Mouse (Mus musculus) limb, embryonic 11.5 days (tissue): ENCODE results near the gene Cldn34c1. TPM values are rescaled to one million over a fixed set of nuclear protein-coding genes. Genes with fewer than 3 reads are reported as not detected.
"Not testable (repeated sequence)": the region's sequence is repeated elsewhere in the genome, so short reads cannot be mapped to it uniquely, and the experiment has no call there.

ENCODE experiments used
- ATAC-seq: fragments of 200-750 bp; cut with Nextera tagmentation; 2 replicates; pipeline ENCODE4 v1.8.0; 2017; ENCODE audit warnings: low read depth; ENCODE audit not compliant: insufficient number of reproducible peaks, low FRiP score, low TSS enrichment
- DNase-seq: peaks from one replicate; pipeline ENCODE4 v3.0.0-alpha.2; 2015; ENCODE audit warnings: low spot score
- H3K27ac ChIP-seq: fragments of 300-500 bp; sonication (generic); replicated peaks from 2 replicates; pipeline ENCODE4 v1.5.1; 2014; ENCODE audit warnings: low read depth, mild to moderate bottlenecking, low read length
- H3K27me3 ChIP-seq: fragments of 300-500 bp; sonication (generic); 2 replicates; pipeline ENCODE4 v1.6.1; 2014; ENCODE audit warnings: mild to moderate bottlenecking, low read length, mixed read lengths; ENCODE audit not compliant: control insufficient read depth, insufficient read depth
- H3K36me3 ChIP-seq: fragments of 300-500 bp; sonication (generic); 2 replicates; pipeline ENCODE4 v1.6.1; 2014; ENCODE audit warnings: mild to moderate bottlenecking, low read length, moderate library complexity, mixed read lengths; ENCODE audit not compliant: control insufficient read depth, insufficient read depth
- H3K4me1 ChIP-seq: fragments of 300-500 bp; sonication (generic); 2 replicates; pipeline ENCODE4 v1.6.1; 2014; ENCODE audit warnings: low read length, mixed read lengths; ENCODE audit not compliant: control insufficient read depth, insufficient read depth
- H3K4me2 ChIP-seq: fragments of 300-500 bp; sonication (generic); 2 replicates; pipeline ENCODE4 v1.6.1; 2014; ENCODE audit warnings: low read depth, mild to moderate bottlenecking, moderate library complexity; ENCODE audit not compliant: severe bottlenecking
- H3K4me3 ChIP-seq: fragments of 300-500 bp; sonication (generic); 2 replicates; pipeline ENCODE4 v1.5.1; 2014; ENCODE audit warnings: low read depth, low read length
- H3K9ac ChIP-seq: fragments of 300-500 bp; sonication (generic); 2 replicates; pipeline ENCODE4 v1.6.1; 2014; ENCODE audit warnings: mild to moderate bottlenecking, low read length
- H3K9me3 ChIP-seq: fragments of 300-500 bp; sonication (generic); 2 replicates; pipeline ENCODE4 v1.6.1; 2016; ENCODE audit warnings: low read length; ENCODE audit not compliant: control insufficient read depth
- whole genome bisulfite sequencing: fragments of 180-500 bp; shearing (Covaris S2); extraction: QIAGEN DNeasy Blood & Tissue Kit; methylation state at CpG from one replicate; pipeline ENCODE4 v1.1.7; 2014; 5-methylcytosine and 5-hydroxymethylcytosine counted together
- polyA plus RNA-seq: library from polyadenylated mRNA; unstranded; fragments of >200 nt; fragmentation: Nextera tagmentation; extraction: Ambion mirVana; gene quantifications from 2 replicates; pipeline ENCODE4 v1.2.1, GENCODE M21; 2014

Cldn34c1 gene
- 14.3 and 18.7 TPM in 2 replicates for polyA plus RNA-seq

DNA sequence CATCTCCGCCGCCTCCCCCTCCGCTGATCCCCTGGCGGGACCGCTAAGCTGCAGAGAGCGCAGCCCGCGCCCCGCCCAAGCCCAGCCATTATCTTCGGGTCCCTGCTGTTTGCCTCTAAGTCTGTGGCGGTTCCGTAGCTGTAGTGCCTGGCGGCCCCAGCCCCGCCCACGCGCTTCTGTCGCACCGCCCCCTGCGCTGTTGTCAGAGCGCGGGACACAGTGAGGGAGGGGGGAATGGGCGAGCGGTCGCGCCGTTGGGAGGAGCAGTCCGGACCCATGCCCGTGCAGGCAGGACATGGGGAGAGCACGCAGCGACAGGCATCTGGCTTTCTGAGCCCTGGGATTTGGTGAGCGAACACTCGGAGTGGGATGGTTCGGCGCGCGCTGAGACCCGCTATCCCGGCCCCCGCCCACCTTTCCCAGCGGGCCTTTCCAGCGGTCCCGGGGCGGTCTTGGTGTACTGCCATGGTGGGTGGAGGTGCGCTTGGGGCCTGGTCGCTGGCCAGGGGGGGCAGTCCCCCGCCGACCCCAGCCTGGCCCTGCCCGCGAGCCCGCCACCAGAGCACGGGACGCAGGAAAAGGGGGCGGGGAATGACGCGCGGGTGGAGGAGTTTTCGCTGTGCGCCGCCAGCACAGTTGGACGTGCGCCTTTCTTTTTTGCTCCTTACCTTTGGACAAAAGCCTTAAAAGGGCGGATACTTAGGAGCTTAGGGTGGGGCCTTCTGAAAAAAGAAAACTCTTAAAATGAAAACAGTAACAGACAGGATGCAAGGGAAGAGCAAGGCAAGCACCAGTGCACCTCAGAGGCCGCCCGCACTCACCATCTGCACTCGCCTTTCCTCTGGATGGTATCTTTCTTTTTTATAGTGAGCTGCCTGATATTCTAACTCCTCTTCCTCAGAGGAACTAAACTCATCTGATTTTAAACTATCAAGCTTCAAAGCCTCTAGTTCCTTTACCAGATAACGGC is at the start of gene Cldn34c1:
Gene Cldn34c1, plus strand, starts transcription at position 205 of the 970 bp plus-strand sequence.
- Histone ChIP-seq H3K27ac (peak within 1 kb of the TSS; percentile 85), H3K36me3 (no peaks in the 10 kb centered on the region), H3K4me2 (peak within 1 kb of the TSS; percentile 35), H3K4me1 (no peaks in the 10 kb centered on the region), H3K9ac (peak within 1 kb of the TSS; percentile 58), H3K27me3 (no peaks in the 10 kb centered on the region), H3K9me3 (no peaks in the 10 kb centered on the region), H3K4me3 (peak within 1 kb of the TSS; percentile 40)
- peak; percentile 84 for DNase-seq
- WGBS, result 6% methylated on average over 47 of the region's 66 CpGs
- peak; percentile 99 for ATAC-seq

DNA sequence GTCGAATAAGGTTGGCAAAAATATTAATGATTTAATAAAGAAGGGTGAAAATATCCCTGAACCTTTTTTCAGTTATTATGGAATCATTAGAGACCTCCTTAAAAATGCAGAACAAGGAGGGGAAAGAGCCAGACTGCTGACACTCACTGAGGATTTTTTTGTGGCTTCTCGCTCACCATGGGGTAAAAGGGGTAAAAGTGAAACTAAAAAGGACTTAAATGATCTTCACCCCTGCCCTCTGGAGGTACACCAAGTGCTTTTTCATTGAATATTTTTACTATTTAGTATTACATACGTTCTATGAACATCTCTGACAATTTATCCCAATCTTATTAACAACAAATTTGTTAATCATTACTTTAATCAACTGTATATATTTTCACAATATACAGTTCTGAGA is 15.9 kb upstream of the Cldn34c1 start:
- no peak overlapping the region for H3K4me3 ChIP-seq
- H3K9ac ChIP-seq, result no peak overlapping the region
- ATAC-seq (no peak), DNase-seq (no peak)
- no peaks in the 10 kb centered on the region for H3K36me3 ChIP-seq
- H3K27me3 ChIP-seq, result no peaks in the 10 kb centered on the region
- no peak overlapping the region for H3K27ac ChIP-seq
- WGBS, result 88% methylated on average over 3 of the region's 3 CpGs
- H3K9me3 ChIP-seq, result no peaks in the 10 kb centered on the region
- H3K4me2 ChIP-seq, result no peak overlapping the region
- H3K4me1 ChIP-seq, result no peaks in the 10 kb centered on the region

DNA sequence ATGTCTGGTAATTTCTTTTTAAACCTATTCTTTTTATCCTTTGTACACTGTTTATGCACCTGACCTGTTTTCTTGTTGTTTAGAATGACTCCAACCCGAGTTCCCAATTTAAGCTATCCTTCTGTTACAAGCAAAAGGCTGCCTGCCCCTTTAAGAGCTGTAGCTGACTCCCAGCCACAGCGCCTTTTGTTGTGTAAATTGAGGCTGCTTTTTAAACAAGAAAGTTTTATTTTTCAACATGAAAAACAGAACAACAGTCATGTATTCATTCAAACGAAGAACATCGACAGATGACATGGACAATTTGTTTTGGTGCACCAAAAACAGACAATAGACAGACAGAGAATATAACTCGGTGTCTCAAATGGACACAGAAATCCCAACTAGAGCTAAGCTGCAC is 489 bp upstream of the Cldn34c1 start:
- peak overlapping the region; percentile 40 for H3K4me3 ChIP-seq
- not testable (repeated sequence) for DNase-seq, H3K4me1 ChIP-seq, H3K27me3 ChIP-seq, H3K4me2 ChIP-seq, H3K9me3 ChIP-seq, ATAC-seq, H3K36me3 ChIP-seq
- H3K27ac ChIP-seq, result peak overlapping the region; percentile 85
- peak overlapping the region; percentile 58 for H3K9ac ChIP-seq
- WGBS, result 17% methylated on average over 5 of the region's 5 CpGs

DNA sequence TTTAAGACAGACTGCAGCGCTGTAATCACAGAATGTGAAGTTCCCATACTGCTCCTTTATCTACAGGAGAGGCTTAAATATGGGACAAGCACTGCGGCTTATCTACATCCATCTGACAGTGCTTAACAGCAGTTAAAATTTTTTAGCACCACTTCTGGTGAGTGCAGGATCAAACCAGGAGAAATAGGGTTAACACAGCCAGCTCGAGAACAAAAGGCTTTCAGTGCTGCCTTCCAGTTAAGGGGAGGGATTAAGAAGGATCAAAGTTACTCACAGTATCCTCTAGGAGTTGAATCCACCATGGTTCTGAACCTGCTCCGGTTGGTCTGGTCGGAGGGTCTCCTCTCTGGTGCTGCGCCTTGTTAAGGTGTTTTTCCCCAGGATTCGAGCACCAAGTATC is 1.4 kb downstream of the Cldn34c1 start:
- peak overlapping the region; percentile 35 for H3K4me2 ChIP-seq
- not testable (repeated sequence) for H3K36me3 ChIP-seq, H3K9ac ChIP-seq, H3K27me3 ChIP-seq, H3K4me1 ChIP-seq, H3K9me3 ChIP-seq, ATAC-seq, H3K27ac ChIP-seq
- DNase-seq, result peak; percentile 25
- H3K4me3 ChIP-seq, result peak overlapping the region; percentile 40
- 12% methylated on average over 7 of the region's 7 CpGs for WGBS

GRCm38 (mm10) chrX:123222381-123222780 is 119.1 kb downstream of the Cldn34c1 start, which contains the start of gene Srsx:
Gene Srsx (minus strand): TSS chrX:123222481.
- not testable (repeated sequence) for H3K27ac ChIP-seq, H3K27me3 ChIP-seq, H3K4me2 ChIP-seq, H3K9me3 ChIP-seq, ATAC-seq, DNase-seq, H3K36me3 ChIP-seq, H3K4me3 ChIP-seq, H3K4me1 ChIP-seq, H3K9ac ChIP-seq
- no CpG with 5 or more reads among the region's 1 CpGs for WGBS

Other genes with a start within 250 kb of the Cldn34c1 start
- gene Gm17521, start 73.8 kb upstream of the Cldn34c1 start, polyA plus RNA-seq, result not detected in 2 replicates
- gene Srsx, start 119.0 kb downstream of the Cldn34c1 start, polyA plus RNA-seq, result not detected in 2 replicates
- gene Gm17577, start 143.4 kb downstream of the Cldn34c1 start, polyA plus RNA-seq, result not detected in 2 replicates